Mouse (Mus musculus) MEL (cell line): Measurements from ENCODE around the gene Asgr2.

Source experiments
- CHD2 ChIP-seq: IDR thresholded peaks from 2 replicates; pipeline ENCODE4 v1.6.1; 2011; ENCODE audit warnings: low read length, improper control_type of control experiment
- CTCF ChIP-seq, 3 experiments: IDR thresholded peaks in 2 of 3; conservative IDR thresholded peaks in 1 of 3; 2 replicates each; pipeline ENCODE4 v1.5.1; 2011 to 2012; ENCODE audit warnings: low read length in 3 of 3, low read depth in 2 of 3, mild to moderate bottlenecking in 2 of 3, improper control_type of control experiment in 1 of 3, inconsistent platforms in 1 of 3, mixed read lengths in 1 of 3, moderate library complexity in 1 of 3; ENCODE audit not compliant: control insufficient read depth in 1 of 3, insufficient read depth in 1 of 3, poor library complexity in 1 of 3, severe bottlenecking in 1 of 3
- E2F4 ChIP-seq: IDR thresholded peaks from 2 replicates; pipeline ENCODE4 v1.6.1; 2011; ENCODE audit warnings: low read depth, low read length, improper control_type of control experiment, borderline replicate concordance
- EP300 ChIP-seq, 2 experiments: IDR thresholded peaks; 2 replicates each; pipeline ENCODE4 v1.6.1; 2011; ENCODE audit warnings: improper control_type of control experiment in 2 of 2, low read length in 2 of 2, low read depth in 1 of 2, mild to moderate bottlenecking in 1 of 2
- ETS1 ChIP-seq: IDR thresholded peaks from 2 replicates; pipeline ENCODE4 v1.6.1; 2012; ENCODE audit warnings: low read depth, mild to moderate bottlenecking, inconsistent platforms, low read length, improper control_type of control experiment, moderate library complexity
- GABPA ChIP-seq: IDR thresholded peaks from 2 replicates; pipeline ENCODE4 v1.6.1; 2012; ENCODE audit warnings: low read depth, mild to moderate bottlenecking, inconsistent platforms, low read length, improper control_type of control experiment, moderate library complexity
- GATA1 ChIP-seq: IDR thresholded peaks from 2 replicates; pipeline ENCODE4 v1.6.1; 2011; ENCODE audit warnings: low read depth, low read length, improper control_type of control experiment
- MEF2A ChIP-seq: IDR thresholded peaks from 2 replicates; pipeline ENCODE4 v1.6.1; 2014; ENCODE audit warnings: low read depth, mild to moderate bottlenecking, inconsistent platforms, low read length, improper control_type of control experiment; ENCODE audit not compliant: poor library complexity, insufficient replicate concordance, severe bottlenecking; ENCODE audit errors: extremely low read depth
- POLR2A ChIP-seq, 2 experiments: IDR thresholded peaks; 2 replicates each; pipeline ENCODE4 v1.6.1; 2011 to 2012; ENCODE audit warnings: low read length in 2 of 2, mild to moderate bottlenecking in 2 of 2, control low read depth in 1 of 2, improper control_type of control experiment in 1 of 2, low read depth in 1 of 2, moderate library complexity in 1 of 2; ENCODE audit not compliant: control insufficient read depth in 1 of 2, insufficient read depth in 1 of 2, poor library complexity in 1 of 2
- POLR2AphosphoS5 ChIP-seq: IDR thresholded peaks from 2 replicates; pipeline ENCODE4 v1.6.1; 2012; ENCODE audit warnings: low read depth, borderline replicate concordance, mild to moderate bottlenecking, inconsistent platforms, low read length, moderate library complexity, mixed read lengths
- TBP ChIP-seq: IDR thresholded peaks from 2 replicates; pipeline ENCODE4 v1.8.0; 2011; ENCODE audit warnings: low read depth, low read length, improper control_type of control experiment
- UBTF ChIP-seq: IDR thresholded peaks from 2 replicates; pipeline ENCODE4 v1.6.1; 2012; ENCODE audit warnings: low read depth, mild to moderate bottlenecking, inconsistent platforms, low read length, improper control_type of control experiment, moderate library complexity, borderline replicate concordance; ENCODE audit not compliant: insufficient read depth
- USF1 ChIP-seq: IDR thresholded peaks from 2 replicates; pipeline ENCODE4 v1.6.1; 2014; ENCODE audit warnings: low read depth, mild to moderate bottlenecking, inconsistent platforms, low read length, improper control_type of control experiment, moderate library complexity

GRCm38 (mm10) chr11:70129926-70130379, 37.5 kb downstream of the Asgr2 start, which contains the start of gene Mgl2:
- TF ChIP-seq POLR2AphosphoS5 (no peak), CTCF (IDR thresholded peaks at IDR 0.05 in 2 of 3, conservative IDR thresholded peaks at IDR 0.05 in 1 of 3; ENCODE audit: control insufficient read depth in 1 of 3, insufficient read depth in 1 of 3, low read depth in 2 of 3, low read length in 3 of 3, poor library complexity in 1 of 3, severe bottlenecking in 1 of 3) (no peak), EP300 (IDR thresholded peaks at IDR 0.05; ENCODE audit: low read depth in 1 of 2, low read length in 2 of 2) (peak in 1 of 2 experiments; percentile 60; a peak in 2 of 4 replicates), POLR2A (IDR thresholded peaks at IDR 0.05; ENCODE audit: control insufficient read depth in 1 of 2, insufficient read depth in 1 of 2, low read depth in 1 of 2, low read length in 2 of 2, poor library complexity in 1 of 2) (no peak), GABPA (no peak), GATA1 (peak; percentile 63), CHD2 (no peak), UBTF (no peak), ETS1 (no peak), E2F4 (no peak), MEF2A (no peak), TBP (no peak), USF1 (no peak)
